Mouse (Mus musculus) liver, adult 2 months (tissue): ENCODE data around the gene Sh3yl1. TPM values are rescaled to one million over a fixed set of nuclear protein-coding genes. Genes with fewer than 3 reads are reported as not detected.

Experiments used
- DNase-seq: peaks from one replicate; pipeline ENCODE4 v3.0.0-alpha.2; 2011; ENCODE audit warnings: low read depth, low spot score; ENCODE audit errors: extremely low read depth
- H3K27ac ChIP-seq: fragments of 200-500 bp; replicated peaks from 2 replicates; pipeline ENCODE4 v1.5.1; 2012; ENCODE audit warnings: low read depth, mild to moderate bottlenecking, control low read depth, inconsistent platforms, low read length; ENCODE audit not compliant: insufficient read depth
- H3K27me3 ChIP-seq: fragments of 200-500 bp; 2 replicates; pipeline ENCODE4 v1.6.1; 2012; ENCODE audit warnings: mild to moderate bottlenecking, moderate library complexity, low read length, inconsistent platforms; ENCODE audit not compliant: control insufficient read depth, insufficient read depth
- H3K36me3 ChIP-seq: fragments of 200-500 bp; 2 replicates; pipeline ENCODE4 v1.6.1; 2012; ENCODE audit warnings: low read length, inconsistent platforms; ENCODE audit not compliant: control insufficient read depth, insufficient read depth
- H3K4me1 ChIP-seq: fragments of 200-500 bp; 2 replicates; pipeline ENCODE4 v1.6.1; 2011; ENCODE audit warnings: low read length; ENCODE audit not compliant: control insufficient read depth, insufficient read depth
- H3K4me3 ChIP-seq: fragments of 200-500 bp; 2 replicates; pipeline ENCODE4 v1.5.1; 2011; ENCODE audit warnings: low read depth, mild to moderate bottlenecking, control low read depth, low read length, moderate library complexity; ENCODE audit not compliant: insufficient read depth
- H3K79me2 ChIP-seq: fragments of 200-500 bp; 2 replicates; pipeline ENCODE4 v1.6.1; 2012; ENCODE audit warnings: inconsistent platforms, mild to moderate bottlenecking, low read length, moderate library complexity; ENCODE audit not compliant: control insufficient read depth, insufficient read depth
- H3K9ac ChIP-seq: fragments of 200-500 bp; 2 replicates; pipeline ENCODE4 v1.6.1; 2012; ENCODE audit warnings: low read depth, mild to moderate bottlenecking, control low read depth, inconsistent platforms, low read length
- CTCF ChIP-seq: fragments of 200-500 bp; IDR thresholded peaks from 2 replicates; pipeline ENCODE4 v1.5.1; 2011; ENCODE audit warnings: low read depth, low read length, control low read depth
- POLR2A ChIP-seq: fragments of 200-500 bp; IDR thresholded peaks from 2 replicates; pipeline ENCODE4 v1.6.1; 2011; ENCODE audit warnings: low read length, control low read depth; ENCODE audit not compliant: insufficient read depth; ENCODE audit errors: extremely low read depth
- WGBS: fragments of 180-500 bp; shearing (Covaris S2); methylation state at CpG from one replicate; pipeline ENCODE4 v1.1.7; 2018; 5-methylcytosine and 5-hydroxymethylcytosine counted together
- polyA plus RNA-seq: library from polyadenylated mRNA; depleted of rRNA; stranded (reverse); fragments of >200 nt; gene quantifications from 2 replicates; pipeline ENCODE4 v1.2.3, GENCODE M21; 2012
- total RNA-seq: library from RNA; depleted of rRNA; stranded (reverse); fragments of >200 nt; gene quantifications from 2 replicates; pipeline ENCODE4 v1.2.3, GENCODE M21; 2014

Sh3yl1 gene
- total and polyA plus RNA-seq, 2 experiments: 4.1 to 4.2 TPM

DNA sequence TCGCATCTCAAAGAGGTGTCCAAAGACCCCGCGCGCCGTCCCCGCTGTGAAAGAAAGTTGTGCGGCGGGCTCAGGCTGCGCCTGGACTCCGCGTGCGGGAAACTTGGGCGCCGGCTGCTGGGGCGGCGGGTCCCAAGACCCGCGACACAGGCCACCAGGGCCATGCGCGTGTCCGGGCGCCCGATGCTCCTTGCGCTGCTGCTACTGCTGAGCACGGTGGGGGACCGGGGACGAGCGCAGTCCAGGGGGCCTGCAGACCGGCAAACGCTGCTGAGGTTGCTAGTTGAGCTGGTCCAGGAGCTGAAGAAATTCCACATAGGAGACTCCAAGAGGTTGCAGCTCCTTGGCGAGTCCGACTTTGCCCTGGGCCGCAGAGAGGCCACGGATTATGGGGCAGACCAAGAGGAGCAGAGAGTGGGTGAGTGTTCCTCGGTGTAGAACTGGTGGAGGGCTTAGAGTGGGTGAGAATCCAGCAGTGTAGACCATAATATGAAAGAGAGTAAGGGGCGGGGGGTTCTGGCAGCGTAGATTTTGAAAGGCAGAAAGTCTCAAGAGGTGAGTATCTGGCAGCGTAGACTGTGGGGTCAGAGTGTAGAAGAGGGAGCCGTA, 26.7 kb upstream of the Sh3yl1 start:
- H3K4me3 ChIP-seq: no peak overlapping the region
- WGBS: 11% methylated on average over 39 of the region's 39 CpGs

DNA sequence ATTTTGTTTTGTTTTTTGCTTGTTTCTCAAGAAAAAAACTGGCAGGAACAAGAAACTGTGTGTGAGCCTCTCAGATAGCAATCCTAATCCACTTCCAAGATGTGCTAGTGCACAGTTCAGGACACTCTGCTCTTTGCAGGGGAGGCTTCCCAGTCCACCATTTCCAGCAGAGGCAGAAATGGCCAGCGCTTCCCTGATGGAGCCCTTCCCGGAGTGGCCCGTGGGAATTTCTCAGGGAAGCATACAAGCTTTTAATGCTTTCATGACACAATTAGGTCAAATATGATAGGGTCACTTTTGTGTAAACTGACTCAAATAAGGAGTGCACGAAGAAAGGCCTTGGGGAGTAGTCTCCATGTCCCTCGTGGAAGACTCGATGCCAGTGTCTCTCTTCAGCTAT, 25.6 kb upstream of the Sh3yl1 start:
- TF ChIP-seq POLR2A (no peak), CTCF (no peak)
- H3K27me3 ChIP-seq: peaks cover 15% of the 10 kb centered on the region
- DNase-seq: no peak
- H3K4me1 ChIP-seq: no peaks in the 10 kb centered on the region; the same call in 1 of the 2 replicates
- no peak overlapping the region for H3K4me3 ChIP-seq
- no peak overlapping the region for H3K27ac ChIP-seq
- H3K79me2 ChIP-seq: no peaks in the 10 kb centered on the region
- H3K36me3 ChIP-seq: no peaks in the 10 kb centered on the region
- WGBS: 73% methylated on average over 6 of the region's 6 CpGs
- H3K9ac ChIP-seq: no peak overlapping the region

More for the DNA sequence above, 26.7 kb upstream of the Sh3yl1 start:
- Histone ChIP-seq H3K4me1 (no peaks in the 10 kb centered on the region; the same call in 1 of the 2 replicates), H3K79me2 (no peaks in the 10 kb centered on the region), H3K27ac (no peak overlapping the region), H3K9ac (no peak overlapping the region), H3K27me3 (peaks cover 15% of the 10 kb centered on the region), H3K36me3 (no peaks in the 10 kb centered on the region)
- no peak for DNase-seq
- TF ChIP-seq POLR2A (no peak), CTCF (no peak)

DNA sequence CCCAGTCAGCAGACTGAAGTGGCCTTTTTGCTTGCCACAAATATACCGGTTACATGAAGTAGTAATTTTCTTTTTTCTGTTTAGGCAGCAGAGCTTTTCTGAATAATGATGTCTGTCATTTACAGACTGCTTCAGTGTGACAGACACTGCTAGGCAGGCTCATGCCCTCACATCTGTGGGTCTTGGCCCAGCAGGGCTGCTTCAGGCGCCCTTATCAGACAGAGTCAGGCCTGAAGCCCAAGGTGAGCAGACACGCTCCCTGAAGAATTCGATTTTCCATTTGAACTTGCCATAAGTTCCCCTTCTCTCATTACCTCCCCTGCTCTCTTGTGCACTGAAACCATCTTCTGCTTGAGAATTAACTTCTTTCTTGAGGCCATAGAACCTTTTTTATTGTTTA, 23.5 kb upstream of the Sh3yl1 start:
- no peak for DNase-seq
- Histone ChIP-seq H3K27ac (no peak overlapping the region), H3K36me3 (no peaks in the 10 kb centered on the region), H3K4me3 (no peak overlapping the region), H3K4me1 (no peaks in the 10 kb centered on the region; the same call in 1 of the 2 replicates), H3K27me3 (peaks cover 13% of the 10 kb centered on the region), H3K79me2 (no peaks in the 10 kb centered on the region), H3K9ac (no peak overlapping the region)
- WGBS: 86% methylated on average over 4 of the region's 4 CpGs
- TF ChIP-seq CTCF (no peak), POLR2A (no peak)

DNA sequence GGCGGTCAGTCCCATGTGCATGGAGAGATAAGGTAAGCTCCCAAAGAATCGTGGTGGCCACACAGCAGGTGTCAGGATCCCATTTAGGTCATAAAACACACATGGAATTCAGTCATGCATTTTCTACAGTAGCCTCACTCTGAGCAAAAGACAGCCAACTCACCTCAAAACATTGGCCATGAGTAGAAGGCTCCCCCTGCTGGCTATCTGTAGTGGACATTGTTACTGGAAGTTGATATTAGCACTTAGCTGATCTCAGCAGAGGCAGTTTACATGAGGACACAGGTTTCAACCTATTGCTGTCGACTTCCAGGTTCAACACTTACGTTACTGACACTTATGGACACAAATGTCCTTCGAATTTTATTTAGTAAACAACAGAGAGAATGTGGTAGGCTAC, 21.4 kb upstream of the Sh3yl1 start:
- peaks cover 4% of the 10 kb centered on the region for H3K36me3 ChIP-seq
- TF ChIP-seq POLR2A (no peak), CTCF (peak; percentile 53)
- no peaks in the 10 kb centered on the region; the same call in 1 of the 2 replicates for H3K4me1 ChIP-seq
- peak; percentile 51 for DNase-seq
- H3K4me3 ChIP-seq: no peak overlapping the region
- WGBS: 37% methylated on average over 5 of the region's 5 CpGs
- no peak overlapping the region for H3K9ac ChIP-seq
- peaks cover 3% of the 10 kb centered on the region for H3K27me3 ChIP-seq
- H3K27ac ChIP-seq: no peak overlapping the region
- H3K79me2 ChIP-seq: no peaks in the 10 kb centered on the region

DNA sequence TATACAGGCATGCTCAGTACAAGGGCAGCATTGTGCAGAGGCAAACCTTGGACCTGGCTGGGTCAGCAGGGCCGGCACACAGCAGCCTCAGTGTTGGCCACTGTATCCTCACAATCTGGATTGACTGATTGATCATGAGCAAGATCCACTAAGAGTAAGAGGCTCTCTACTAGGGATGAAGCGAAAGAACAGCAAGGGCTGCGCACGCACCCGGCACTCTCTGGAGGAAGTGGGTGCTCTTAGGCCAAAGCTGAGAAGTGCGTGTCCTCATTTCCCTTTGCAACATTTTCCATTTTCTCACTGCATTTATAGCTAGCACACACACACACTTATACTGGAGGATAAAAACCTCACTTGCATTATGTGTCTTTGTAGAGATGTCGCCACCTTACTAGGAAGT, 20.0 kb upstream of the Sh3yl1 start:
- no peak for DNase-seq
- Histone ChIP-seq H3K4me3 (no peak overlapping the region), H3K4me1 (no peaks in the 10 kb centered on the region; the same call in 1 of the 2 replicates), H3K9ac (no peak overlapping the region), H3K79me2 (no peaks in the 10 kb centered on the region), H3K27ac (no peak overlapping the region), H3K27me3 (no peaks in the 10 kb centered on the region), H3K36me3 (peaks cover 6% of the 10 kb centered on the region)
- no peak for TF ChIP-seq POLR2A
- no peak for TF ChIP-seq CTCF
- 82% methylated on average over 7 of the region's 7 CpGs for WGBS

DNA sequence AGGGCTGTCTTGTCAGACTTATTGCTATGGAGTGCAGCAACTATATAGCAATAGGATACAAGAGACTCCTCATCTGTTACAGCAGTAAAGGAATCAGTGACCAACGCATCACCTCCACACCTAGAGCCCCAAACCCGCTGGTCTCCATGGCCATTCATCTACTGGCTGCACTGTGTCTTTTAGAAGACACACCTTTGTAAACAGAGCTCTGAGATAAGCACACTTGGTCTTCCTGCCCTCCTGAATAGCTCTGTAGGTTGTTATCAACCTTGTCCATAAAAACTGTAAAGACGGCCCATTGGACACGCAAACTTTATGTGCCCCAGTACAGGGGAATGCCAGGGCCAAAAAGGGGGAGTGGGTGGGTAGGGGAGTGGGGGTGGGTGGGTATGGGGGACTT, 14.4 kb upstream of the Sh3yl1 start:
- DNase-seq: no peak
- H3K36me3 ChIP-seq: peaks cover 21% of the 10 kb centered on the region
- 94% methylated on average over 4 of the region's 4 CpGs for WGBS
- H3K9ac ChIP-seq: no peak overlapping the region
- H3K4me3 ChIP-seq: no peak overlapping the region
- H3K27ac ChIP-seq: no peak overlapping the region
- H3K4me1 ChIP-seq: no peaks in the 10 kb centered on the region
- H3K27me3 ChIP-seq: no peaks in the 10 kb centered on the region
- TF ChIP-seq POLR2A (no peak), CTCF (no peak)
- no peaks in the 10 kb centered on the region for H3K79me2 ChIP-seq
